Mouse (Mus musculus) limb, embryonic 14.5 days (tissue): Measurements from ENCODE around the gene Gm20388. TPM values are rescaled to one million over a fixed set of nuclear protein-coding genes. Genes with fewer than 3 reads are reported as not detected.

Experiments
- ATAC-seq: fragments of 200-750 bp; cut with Nextera tagmentation; 2 replicates; pipeline ENCODE4 v1.8.0; 2017; ENCODE audit warnings: low read depth, moderate number of reproducible peaks, moderate TSS enrichment; ENCODE audit not compliant: low FRiP score
- DNase-seq: peaks from one replicate; pipeline ENCODE4 v3.0.0-alpha.2; 2015; ENCODE audit warnings: low spot score
- H3K27ac ChIP-seq: fragments of 300-500 bp; sonication (generic); replicated peaks from 2 replicates; pipeline ENCODE4 v1.5.1; 2014; ENCODE audit warnings: low read depth, mild to moderate bottlenecking, low read length, moderate library complexity, mixed read lengths
- H3K27me3 ChIP-seq: fragments of 300-500 bp; sonication (generic); 2 replicates; pipeline ENCODE4 v1.6.1; 2014; ENCODE audit warnings: low read length, mixed read lengths; ENCODE audit not compliant: control insufficient read depth, insufficient read depth
- H3K36me3 ChIP-seq: fragments of 300-500 bp; sonication (generic); 2 replicates; pipeline ENCODE4 v1.6.1; 2014; ENCODE audit warnings: mild to moderate bottlenecking, low read length, moderate library complexity, mixed read lengths; ENCODE audit not compliant: control insufficient read depth, insufficient read depth
- H3K4me1 ChIP-seq: fragments of 300-500 bp; sonication (generic); 2 replicates; pipeline ENCODE4 v1.6.1; 2014; ENCODE audit warnings: antibody characterized with exemption, low read length, mixed read lengths; ENCODE audit not compliant: control insufficient read depth, insufficient read depth
- H3K4me2 ChIP-seq: fragments of 300-500 bp; sonication (generic); replicated peaks from 2 replicates; pipeline ENCODE4 v1.6.1; 2014; ENCODE audit warnings: low read depth, mild to moderate bottlenecking, low read length, moderate library complexity; ENCODE audit not compliant: severe bottlenecking
- H3K4me3 ChIP-seq: fragments of 300-500 bp; sonication (generic); replicated peaks from 2 replicates; pipeline ENCODE4 v1.5.1; 2014; ENCODE audit warnings: low read length
- H3K9ac ChIP-seq: fragments of 300-500 bp; sonication (generic); 2 replicates; pipeline ENCODE4 v1.6.1; 2014; ENCODE audit warnings: mild to moderate bottlenecking, low read depth, low read length, moderate library complexity; ENCODE audit not compliant: severe bottlenecking
- H3K9me3 ChIP-seq: fragments of 300-500 bp; sonication (generic); 2 replicates; pipeline ENCODE4 v1.6.1; 2016; ENCODE audit warnings: low read length; ENCODE audit not compliant: control insufficient read depth
- POLR2A ChIP-seq: fragments of 200-500 bp; IDR thresholded peaks from 2 replicates; pipeline ENCODE4 v1.8.0; 2012; ENCODE audit warnings: inconsistent platforms, mild to moderate bottlenecking, moderate library complexity, borderline replicate concordance; ENCODE audit not compliant: insufficient read depth, insufficient read length; ENCODE audit errors: extremely low read depth
- WGBS: fragments of 180-500 bp; shearing (Covaris S2); extraction: QIAGEN DNeasy Blood & Tissue Kit; methylation state at CpG from one replicate; pipeline ENCODE4 v1.1.7; 2014; 5-methylcytosine and 5-hydroxymethylcytosine counted together
- polyA plus RNA-seq, 2 experiments: library from polyadenylated mRNA; depleted of rRNA in 1 of 2; stranded (reverse) in 1 of 2; unstranded in 1 of 2; fragments of >200 nt; fragmentation: Nextera tagmentation in 1 of 2; extraction: Ambion mirVana in 1 of 2; gene quantifications; 2 replicates each; pipeline versions ENCODE4 v1.2.1 to v1.2.3; 2012 to 2014

Gm20388 gene
- polyA plus RNA-seq, 2 experiments = 1.9 to 49.9 TPM

GRCm38 (mm10) chr8:120234866-120235265 lies 324.2 kb downstream of the Gm20388 start:
- DNase-seq (no peak), ATAC-seq (no peak)
- Histone ChIP-seq H3K36me3 (peaks cover 23% of the 10 kb centered on the region), H3K4me2 (peak overlapping the region; percentile 31), H3K9me3 (no peaks in the 10 kb centered on the region), H3K9ac (no peak overlapping the region; the same call in 1 of the 2 replicates), H3K4me3 (no peak overlapping the region), H3K27me3 (no peaks in the 10 kb centered on the region), H3K4me1 (peaks cover 54% of the 10 kb centered on the region), H3K27ac (0 out of 2 replicates have a peak overlapping the region, but pooled peaks have one; percentile 61)
- TF ChIP-seq POLR2A = no peak
- 41% methylated on average over 8 of the region's 8 CpGs for WGBS

- H3K4me1 ChIP-seq = no peaks in the 10 kb centered on the region
- H3K4me3 ChIP-seq = no peak overlapping the region
- peaks cover 15% of the 10 kb centered on the region for H3K36me3 ChIP-seq
- DNase-seq (no peak), ATAC-seq (no peak)
- peaks cover 4% of the 10 kb centered on the region; the same call in 1 of the 2 replicates for H3K9me3 ChIP-seq
- 97% methylated on average over 4 of the region's 4 CpGs for WGBS
- no peak overlapping the region for H3K27ac ChIP-seq
- TF ChIP-seq POLR2A = no peak
- no peak overlapping the region for H3K9ac ChIP-seq
- no peaks in the 10 kb centered on the region for H3K27me3 ChIP-seq
- H3K4me2 ChIP-seq = no peak overlapping the region
Measured at GRCm38 (mm10) chr8:120243222-120243621, 332.6 kb downstream of the Gm20388 start.

- no peak overlapping the region for H3K9ac ChIP-seq
- H3K9me3 ChIP-seq = peaks cover 4% of the 10 kb centered on the region; the same call in 1 of the 2 replicates
- 91% methylated on average over 5 of the region's 5 CpGs for WGBS
- no peaks in the 10 kb centered on the region for H3K27me3 ChIP-seq
- ATAC-seq (no peak), DNase-seq (no peak)
- H3K4me1 ChIP-seq = no peaks in the 10 kb centered on the region
- no peak overlapping the region for H3K4me3 ChIP-seq
- H3K27ac ChIP-seq = no peak overlapping the region
- peaks cover 7% of the 10 kb centered on the region for H3K36me3 ChIP-seq
- H3K4me2 ChIP-seq = no peak overlapping the region
- no peak for TF ChIP-seq POLR2A
Measured at GRCm38 (mm10) chr8:120243916-120244451, 333.3 kb downstream of the Gm20388 start.

GRCm38 (mm10) chr8:120244553-120244952 lies 333.9 kb downstream of the Gm20388 start:
- Histone ChIP-seq H3K9me3 (peaks cover 4% of the 10 kb centered on the region; the same call in 1 of the 2 replicates), H3K27me3 (no peaks in the 10 kb centered on the region), H3K9ac (no peak overlapping the region), H3K4me2 (no peak overlapping the region), H3K4me3 (no peak overlapping the region), H3K27ac (no peak overlapping the region), H3K36me3 (peaks cover 7% of the 10 kb centered on the region; the same call in 1 of the 2 replicates), H3K4me1 (peaks cover 2% of the 10 kb centered on the region; the same call in 1 of the 2 replicates)
- TF ChIP-seq POLR2A = no peak
- 92% methylated on average over 10 of the region's 10 CpGs for WGBS
- ATAC-seq (no peak), DNase-seq (no peak)

- Histone ChIP-seq H3K4me3 (no peak overlapping the region), H3K27me3 (no peaks in the 10 kb centered on the region), H3K36me3 (peaks cover 7% of the 10 kb centered on the region; the same call in 1 of the 2 replicates), H3K27ac (no peak overlapping the region), H3K9ac (no peak overlapping the region), H3K4me2 (no peak overlapping the region), H3K4me1 (peaks cover 23% of the 10 kb centered on the region), H3K9me3 (peaks cover 4% of the 10 kb centered on the region; the same call in 1 of the 2 replicates)
- DNase-seq = no peak
- whole genome bisulfite sequencing = 69% methylated on average over 5 of the region's 5 CpGs
- ATAC-seq = no peak
- TF ChIP-seq POLR2A = no peak
Measured at GRCm38 (mm10) chr8:120247618-120248017, 337.0 kb downstream of the Gm20388 start.
